Mouse (Mus musculus): ENCODE data around the gene Ggact. TPM values are rescaled to one million over a fixed set of nuclear protein-coding genes. Genes with fewer than 3 reads are reported as not detected.

The Ggact gene
- polyA plus RNA-seq, 1 experiment from 2014 or later = 10.6 TPM

GRCm38 (mm10) chr14:122865462-122866129 is 48.0 kb downstream of the Ggact start:
- WGBS = 85% methylated on average over 4 of the region's 4 CpGs
- DNase-seq (ENCODE audit: low spot score) = no peak
- H3K4me3 ChIP-seq (replicated peaks; ENCODE audit: low read length) = no peak overlapping the region
- H3K27ac ChIP-seq = no peak overlapping the region
- no peaks in the 10 kb centered on the region for H3K9me3 ChIP-seq (ENCODE audit: control insufficient read depth, low read length)
- no peaks in the 10 kb centered on the region for H3K36me3 ChIP-seq (replicated peaks; ENCODE audit: control insufficient read depth, insufficient read depth)
- no peak overlapping the region for H3K4me2 ChIP-seq (replicated peaks)
- H3K27me3 ChIP-seq (ENCODE audit: control insufficient read depth, insufficient read depth, low read length) = no peaks in the 10 kb centered on the region
- no peaks in the 10 kb centered on the region for H3K4me1 ChIP-seq (replicated peaks; ENCODE audit: control insufficient read depth, insufficient read depth, low read length)
- H3K9ac ChIP-seq = no peak overlapping the region
- ATAC-seq (ENCODE audit: low FRiP score) = no peak

GRCm38 (mm10) chr14:122862623-122863022 is 50.9 kb downstream of the Ggact start:
- Histone ChIP-seq H3K36me3 (replicated peaks; ENCODE audit: control insufficient read depth, insufficient read depth) (no peaks in the 10 kb centered on the region), H3K4me2 (replicated peaks) (no peak overlapping the region), H3K9ac (no peak overlapping the region), H3K27ac (no peak overlapping the region), H3K4me3 (replicated peaks; ENCODE audit: low read length) (no peak overlapping the region), H3K4me1 (replicated peaks; ENCODE audit: control insufficient read depth, insufficient read depth, low read length) (no peaks in the 10 kb centered on the region), H3K9me3 (ENCODE audit: control insufficient read depth, low read length) (no peaks in the 10 kb centered on the region), H3K27me3 (ENCODE audit: control insufficient read depth, insufficient read depth, low read length) (no peaks in the 10 kb centered on the region)
- 47% methylated on average over 4 of the region's 4 CpGs for WGBS
- ATAC-seq (ENCODE audit: low FRiP score) = no peak
- no peak for DNase-seq (ENCODE audit: low spot score)

GRCm38 (mm10) chr14:122859792-122860191 is 53.8 kb downstream of the Ggact start:
- Histone ChIP-seq H3K4me2 (replicated peaks) (no peak overlapping the region), H3K9ac (no peak overlapping the region), H3K4me3 (replicated peaks; ENCODE audit: low read length) (no peak overlapping the region), H3K27ac (no peak overlapping the region), H3K36me3 (replicated peaks; ENCODE audit: control insufficient read depth, insufficient read depth) (no peaks in the 10 kb centered on the region), H3K4me1 (replicated peaks; ENCODE audit: control insufficient read depth, insufficient read depth, low read length) (no peaks in the 10 kb centered on the region), H3K27me3 (ENCODE audit: control insufficient read depth, insufficient read depth, low read length) (no peaks in the 10 kb centered on the region), H3K9me3 (ENCODE audit: control insufficient read depth, low read length) (no peaks in the 10 kb centered on the region)
- ATAC-seq (ENCODE audit: low FRiP score) (no peak), DNase-seq (ENCODE audit: low spot score) (no peak)
- whole genome bisulfite sequencing = 96% methylated on average over 1 of the region's 1 CpGs

GRCm38 (mm10) chr14:122852506-122853057 is 61.0 kb downstream of the Ggact start:
- H3K4me3 ChIP-seq (replicated peaks; ENCODE audit: low read length) = no peak overlapping the region
- H3K36me3 ChIP-seq (replicated peaks; ENCODE audit: control insufficient read depth, insufficient read depth) = no peaks in the 10 kb centered on the region
- no peaks in the 10 kb centered on the region for H3K27me3 ChIP-seq (ENCODE audit: control insufficient read depth, insufficient read depth, low read length)
- ATAC-seq (ENCODE audit: low FRiP score) = no peak
- H3K9me3 ChIP-seq (ENCODE audit: control insufficient read depth, low read length) = no peaks in the 10 kb centered on the region
- 93% methylated on average over 5 of the region's 5 CpGs for WGBS
- H3K4me2 ChIP-seq (replicated peaks) = no peak overlapping the region
- H3K27ac ChIP-seq = no peak overlapping the region
- no peak for DNase-seq (ENCODE audit: low spot score)
- H3K4me1 ChIP-seq (replicated peaks; ENCODE audit: control insufficient read depth, insufficient read depth, low read length) = no peaks in the 10 kb centered on the region
- no peak overlapping the region for H3K9ac ChIP-seq

GRCm38 (mm10) chr14:122837018-122837417 is 76.5 kb downstream of the Ggact start:
- ATAC-seq (ENCODE audit: low FRiP score) = no peak
- H3K4me2 ChIP-seq (replicated peaks) = no peak overlapping the region
- H3K9ac ChIP-seq = no peak overlapping the region
- no peaks in the 10 kb centered on the region for H3K36me3 ChIP-seq (replicated peaks; ENCODE audit: control insufficient read depth, insufficient read depth)
- no peaks in the 10 kb centered on the region for H3K27me3 ChIP-seq (ENCODE audit: control insufficient read depth, insufficient read depth, low read length)
- no peaks in the 10 kb centered on the region for H3K9me3 ChIP-seq (ENCODE audit: control insufficient read depth, low read length)
- 81% methylated on average over 2 of the region's 2 CpGs for WGBS
- no peak overlapping the region for H3K4me3 ChIP-seq (replicated peaks; ENCODE audit: low read length)
- H3K4me1 ChIP-seq (replicated peaks; ENCODE audit: control insufficient read depth, insufficient read depth, low read length) = no peaks in the 10 kb centered on the region
- DNase-seq (ENCODE audit: low spot score) = no peak
- no peak overlapping the region for H3K27ac ChIP-seq

GRCm38 (mm10) chr14:122836221-122836620 is 77.3 kb downstream of the Ggact start:
- 0 out of 2 replicates have a peak overlapping the region, but pooled peaks have one; percentile 20 for H3K27ac ChIP-seq

GRCm38 (mm10) chr14:122835487-122836190 is 77.9 kb downstream of the Ggact start:
- 61% methylated on average over 7 of the region's 7 CpGs for WGBS
- Histone ChIP-seq H3K9me3 (ENCODE audit: control insufficient read depth, low read length) (no peaks in the 10 kb centered on the region), H3K4me1 (replicated peaks; ENCODE audit: control insufficient read depth, insufficient read depth, low read length) (no peaks in the 10 kb centered on the region), H3K27me3 (ENCODE audit: control insufficient read depth, insufficient read depth, low read length) (no peaks in the 10 kb centered on the region), H3K4me2 (replicated peaks) (no peak overlapping the region), H3K9ac (no peak overlapping the region), H3K4me3 (replicated peaks; ENCODE audit: low read length) (no peak overlapping the region), H3K36me3 (replicated peaks; ENCODE audit: control insufficient read depth, insufficient read depth) (no peaks in the 10 kb centered on the region), H3K27ac (0 out of 2 replicates have a peak overlapping the region, but pooled peaks have one; percentile 20)
- no peak for ATAC-seq (ENCODE audit: low FRiP score)
- DNase-seq (ENCODE audit: low spot score) = no peak

More at GRCm38 (mm10) chr14:122836221-122836620, 77.3 kb downstream of the Ggact start:
- Histone ChIP-seq H3K9ac (no peak overlapping the region), H3K9me3 (ENCODE audit: control insufficient read depth, low read length) (no peaks in the 10 kb centered on the region), H3K27me3 (ENCODE audit: control insufficient read depth, insufficient read depth, low read length) (no peaks in the 10 kb centered on the region), H3K4me1 (replicated peaks; ENCODE audit: control insufficient read depth, insufficient read depth, low read length) (no peaks in the 10 kb centered on the region), H3K4me2 (replicated peaks) (no peak overlapping the region), H3K4me3 (replicated peaks; ENCODE audit: low read length) (no peak overlapping the region), H3K36me3 (replicated peaks; ENCODE audit: control insufficient read depth, insufficient read depth) (no peaks in the 10 kb centered on the region)
- no peak for DNase-seq (ENCODE audit: low spot score)
- peak; percentile 27; the same call in 1 of the 2 replicates for ATAC-seq (ENCODE audit: low FRiP score)
- WGBS = 24% methylated on average over 4 of the region's 4 CpGs

GRCm38 (mm10) chr14:122834753-122835152 is 78.8 kb downstream of the Ggact start:
- DNase-seq (ENCODE audit: low spot score) = no peak
- Histone ChIP-seq H3K36me3 (replicated peaks; ENCODE audit: control insufficient read depth, insufficient read depth) (no peaks in the 10 kb centered on the region), H3K27me3 (ENCODE audit: control insufficient read depth, insufficient read depth, low read length) (no peaks in the 10 kb centered on the region), H3K4me3 (replicated peaks; ENCODE audit: low read length) (no peak overlapping the region), H3K4me2 (replicated peaks) (no peak overlapping the region), H3K27ac (no peak overlapping the region), H3K4me1 (replicated peaks; ENCODE audit: control insufficient read depth, insufficient read depth, low read length) (no peaks in the 10 kb centered on the region), H3K9me3 (ENCODE audit: control insufficient read depth, low read length) (no peaks in the 10 kb centered on the region), H3K9ac (no peak overlapping the region)
- no peak for ATAC-seq (ENCODE audit: low FRiP score)
- WGBS = 97% methylated on average over 1 of the region's 1 CpGs

GRCm38 (mm10) chr14:122833666-122834065 is 79.9 kb downstream of the Ggact start:
- H3K4me2 ChIP-seq (replicated peaks) = no peak overlapping the region
- H3K27ac ChIP-seq = no peak overlapping the region
- H3K9me3 ChIP-seq (ENCODE audit: control insufficient read depth, low read length) = no peaks in the 10 kb centered on the region
- no peak overlapping the region for H3K4me3 ChIP-seq (replicated peaks; ENCODE audit: low read length)
- 93% methylated on average over 3 of the region's 3 CpGs for WGBS
- ATAC-seq (ENCODE audit: low FRiP score) (no peak), DNase-seq (ENCODE audit: low spot score) (no peak)
- H3K9ac ChIP-seq = no peak overlapping the region
- no peaks in the 10 kb centered on the region for H3K27me3 ChIP-seq (ENCODE audit: control insufficient read depth, insufficient read depth, low read length)
- H3K4me1 ChIP-seq (replicated peaks; ENCODE audit: control insufficient read depth, insufficient read depth, low read length) = no peaks in the 10 kb centered on the region
- H3K36me3 ChIP-seq (replicated peaks; ENCODE audit: control insufficient read depth, insufficient read depth) = no peaks in the 10 kb centered on the region

All from hindbrain, embryonic 14.5 days (tissue).